Mouse (Mus musculus): ENCODE data around the gene Abca2. TPM values are rescaled to one million over a fixed set of nuclear protein-coding genes. Genes with fewer than 3 reads are reported as not detected.

Abca2 gene
- 11.6 and 14.1 TPM in 2 replicates for polyA plus RNA-seq (2015; fragmentation: Nextera tagmentation; extraction: Ambion mirVana)

- Histone ChIP-seq H3K36me3 (peaks cover 5% of the 10 kb centered on the region; the same call in 1 of the 2 replicates), H3K27ac (replicated peaks) (peak within 1 kb of the TSS; percentile 80), H3K9me3 (no peaks in the 10 kb centered on the region), H3K4me1 (peaks cover 31% of the 10 kb centered on the region), H3K4me2 (replicated peaks) (peak within 1 kb of the TSS; percentile 76), H3K27me3 (peaks cover 2% of the 10 kb centered on the region; the same call in 1 of the 2 replicates), H3K4me3 (peak within 1 kb of the TSS; percentile 83), H3K9ac (replicated peaks) (peak within 1 kb of the TSS; percentile 73)
- under 1% methylated on average over 85 of the region's 89 CpGs for WGBS
- peak; percentile 93 for ATAC-seq (replicated peaks)
Observed at GRCm38 (mm10) chr2:25428442-25429236, at the start of gene Abca2. Gene Abca2, plus strand, starts transcription at chr2:25428703.

- Histone ChIP-seq H3K9ac (replicated peaks) (no peak overlapping the region), H3K9me3 (no peaks in the 10 kb centered on the region), H3K4me2 (replicated peaks) (no peak overlapping the region), H3K36me3 (no peaks in the 10 kb centered on the region), H3K27ac (replicated peaks) (no peak overlapping the region), H3K4me3 (no peak overlapping the region), H3K27me3 (no peaks in the 10 kb centered on the region), H3K4me1 (no peaks in the 10 kb centered on the region)
- ATAC-seq (replicated peaks) = no peak
- 88% methylated on average over 5 of the region's 5 CpGs for whole genome bisulfite sequencing
Observed at GRCm38 (mm10) chr2:25384492-25384891, 44.0 kb upstream of the Abca2 start.

GRCm38 (mm10) chr2:25391266-25391665, 37.2 kb upstream of the Abca2 start:
- H3K4me1 ChIP-seq = peaks cover 18% of the 10 kb centered on the region
- WGBS = 75% methylated on average over 5 of the region's 5 CpGs
- no peak overlapping the region for H3K4me2 ChIP-seq (replicated peaks)
- no peak overlapping the region for H3K27ac ChIP-seq (replicated peaks)
- no peaks in the 10 kb centered on the region for H3K36me3 ChIP-seq
- ATAC-seq (replicated peaks) = no peak
- no peaks in the 10 kb centered on the region for H3K9me3 ChIP-seq
- peaks cover 13% of the 10 kb centered on the region for H3K27me3 ChIP-seq
- H3K4me3 ChIP-seq = no peak overlapping the region
- H3K9ac ChIP-seq (replicated peaks) = no peak overlapping the region

GRCm38 (mm10) chr2:25394281-25395221, 34.0 kb upstream of the Abca2 start:
- Histone ChIP-seq H3K9me3 (no peaks in the 10 kb centered on the region), H3K36me3 (no peaks in the 10 kb centered on the region), H3K4me1 (peaks cover 21% of the 10 kb centered on the region), H3K27me3 (peaks cover 45% of the 10 kb centered on the region), H3K4me2 (replicated peaks) (no peak overlapping the region), H3K9ac (replicated peaks) (no peak overlapping the region), H3K27ac (replicated peaks) (peak overlapping the region; percentile 40; the same call in 1 of the 2 replicates), H3K4me3 (no peak overlapping the region)
- 19% methylated on average over 3 of the region's 3 CpGs for WGBS
- ATAC-seq (replicated peaks) = peak; percentile 87

- ATAC-seq (replicated peaks) = no peak
- Histone ChIP-seq H3K9me3 (no peaks in the 10 kb centered on the region), H3K4me2 (replicated peaks) (peak within 1 kb of the TSS; percentile 53), H3K4me3 (peak within 1 kb of the TSS; percentile 36), H3K4me1 (peaks cover 27% of the 10 kb centered on the region), H3K36me3 (no peaks in the 10 kb centered on the region), H3K27me3 (peaks cover 52% of the 10 kb centered on the region), H3K9ac (replicated peaks) (peak within 1 kb of the TSS; percentile 26), H3K27ac (replicated peaks) (0 out of 2 replicates have a peak within 1 kb of the TSS, but pooled peaks have one; percentile 40)
- 2% methylated on average over 57 of the region's 57 CpGs for WGBS
Observed at GRCm38 (mm10) chr2:25395721-25396596, 32.5 kb upstream of the Abca2 start, which contains the start of gene Entpd2. Gene Entpd2, plus strand, starts transcription at chr2:25395874.

GRCm38 (mm10) chr2:25396597-25396983, 31.9 kb upstream of the Abca2 start:
- no peak overlapping the region for H3K9ac ChIP-seq (replicated peaks)
- ATAC-seq (replicated peaks) = no peak
- WGBS = 26% methylated on average over 3 of the region's 3 CpGs
- peaks cover 28% of the 10 kb centered on the region for H3K4me1 ChIP-seq
- H3K4me2 ChIP-seq (replicated peaks) = 0 out of 2 replicates have a peak overlapping the region, but pooled peaks have one; percentile 53
- H3K4me3 ChIP-seq = peak overlapping the region; percentile 36
- no peak overlapping the region for H3K27ac ChIP-seq (replicated peaks)
- peaks cover 52% of the 10 kb centered on the region for H3K27me3 ChIP-seq
- no peaks in the 10 kb centered on the region for H3K36me3 ChIP-seq
- no peaks in the 10 kb centered on the region for H3K9me3 ChIP-seq

- ATAC-seq (replicated peaks) = no peak
- Histone ChIP-seq H3K27me3 (peaks cover 52% of the 10 kb centered on the region), H3K36me3 (no peaks in the 10 kb centered on the region), H3K4me1 (peaks cover 28% of the 10 kb centered on the region), H3K9ac (replicated peaks) (no peak overlapping the region), H3K27ac (replicated peaks) (no peak overlapping the region), H3K4me3 (no peak overlapping the region), H3K9me3 (no peaks in the 10 kb centered on the region), H3K4me2 (replicated peaks) (no peak overlapping the region)
- 85% methylated on average over 1 of the region's 1 CpGs for WGBS
Observed at GRCm38 (mm10) chr2:25397010-25397409, 31.5 kb upstream of the Abca2 start.

GRCm38 (mm10) chr2:25398065-25398464, 30.4 kb upstream of the Abca2 start:
- H3K4me2 ChIP-seq (replicated peaks) = no peak overlapping the region
- no peak overlapping the region for H3K27ac ChIP-seq (replicated peaks)
- no peaks in the 10 kb centered on the region for H3K9me3 ChIP-seq
- peaks cover 52% of the 10 kb centered on the region for H3K27me3 ChIP-seq
- no peaks in the 10 kb centered on the region for H3K36me3 ChIP-seq
- H3K4me1 ChIP-seq = peaks cover 33% of the 10 kb centered on the region
- H3K9ac ChIP-seq (replicated peaks) = no peak overlapping the region
- 93% methylated on average over 7 of the region's 7 CpGs for WGBS
- H3K4me3 ChIP-seq = no peak overlapping the region
- ATAC-seq (replicated peaks) = no peak

GRCm38 (mm10) chr2:25399051-25399450, 29.5 kb upstream of the Abca2 start, which contains the start of gene Npdc1:
Gene Npdc1, plus strand, starts transcription at chr2:25399351.
- H3K4me1 ChIP-seq = peaks cover 36% of the 10 kb centered on the region
- no peak within 1 kb of the TSS for H3K4me2 ChIP-seq (replicated peaks)
- no peak within 1 kb of the TSS for H3K9ac ChIP-seq (replicated peaks)
- no peaks in the 10 kb centered on the region for H3K36me3 ChIP-seq
- peaks cover 52% of the 10 kb centered on the region for H3K27me3 ChIP-seq
- H3K27ac ChIP-seq (replicated peaks) = no peak within 1 kb of the TSS
- H3K4me3 ChIP-seq = no peak within 1 kb of the TSS
- H3K9me3 ChIP-seq = no peaks in the 10 kb centered on the region
- ATAC-seq (replicated peaks) = no peak
- 64% methylated on average over 8 of the region's 8 CpGs for WGBS

GRCm38 (mm10) chr2:25400291-25400690, 28.2 kb upstream of the Abca2 start:
- peak overlapping the region; percentile 60 for H3K4me2 ChIP-seq (replicated peaks)
- no peak for ATAC-seq (replicated peaks)
- peak overlapping the region; percentile 41 for H3K4me3 ChIP-seq
- H3K36me3 ChIP-seq = no peaks in the 10 kb centered on the region
- H3K27me3 ChIP-seq = peaks cover 47% of the 10 kb centered on the region
- H3K9me3 ChIP-seq = no peaks in the 10 kb centered on the region
- H3K9ac ChIP-seq (replicated peaks) = peak overlapping the region; percentile 45
- no peak overlapping the region for H3K27ac ChIP-seq (replicated peaks)
- peaks cover 39% of the 10 kb centered on the region for H3K4me1 ChIP-seq
- WGBS = 21% methylated on average over 16 of the region's 16 CpGs

GRCm38 (mm10) chr2:25400764-25401163, 27.7 kb upstream of the Abca2 start:
- Histone ChIP-seq H3K27ac (replicated peaks) (no peak overlapping the region), H3K9ac (replicated peaks) (peak overlapping the region; percentile 45), H3K4me2 (replicated peaks) (peak overlapping the region; percentile 60), H3K4me1 (peaks cover 39% of the 10 kb centered on the region), H3K9me3 (no peaks in the 10 kb centered on the region), H3K4me3 (peak overlapping the region; percentile 41), H3K27me3 (peaks cover 43% of the 10 kb centered on the region), H3K36me3 (no peaks in the 10 kb centered on the region)
- no peak for ATAC-seq (replicated peaks)
- 5% methylated on average over 17 of the region's 17 CpGs for WGBS

All from forebrain, embryonic 15.5 days (tissue).